Mouse (Mus musculus): ENCODE data around the gene Il22ra1.

- TF ChIP-seq CTCF (IDR thresholded peaks at IDR 0.05; ENCODE audit: control insufficient read depth, insufficient read depth, insufficient read length) (no peak), MYOD1 (IDR thresholded peaks at IDR 0.05; ENCODE audit: control insufficient read depth, insufficient read length, low read depth) (no peak), USF1 (IDR thresholded peaks at IDR 0.05; ENCODE audit: low read depth) (no peak), MAX (IDR thresholded peaks at IDR 0.05) (no peak), FOSL1 (IDR thresholded peaks at IDR 0.05; ENCODE audit: insufficient read depth, low read length, poor library complexity, severe bottlenecking) (no peak), CEBPB (IDR thresholded peaks at IDR 0.05; ENCODE audit: low read depth) (no peak), MYOG (IDR thresholded peaks at IDR 0.05; ENCODE audit: control insufficient read depth, extremely low read depth, insufficient read length) (no peak)
Observed at GRCm38 (mm10) chr4:135730204-135730603, 2.2 kb downstream of the Il22ra1 start.

Measured in C2C12 (cell line).